Mouse (Mus musculus) kidney, postnatal 14 days (tissue): ENCODE data around the gene Depp1.

Experiments used
- DNase-seq: peaks from one replicate; pipeline ENCODE4 v3.0.0; 2022; ENCODE audit warnings: mixed read lengths

Gene Depp1

GRCm38 (mm10) chr6:116694346-116694745 lies 43.9 kb downstream of the Depp1 start:
- no peak for DNase-seq

DNA sequence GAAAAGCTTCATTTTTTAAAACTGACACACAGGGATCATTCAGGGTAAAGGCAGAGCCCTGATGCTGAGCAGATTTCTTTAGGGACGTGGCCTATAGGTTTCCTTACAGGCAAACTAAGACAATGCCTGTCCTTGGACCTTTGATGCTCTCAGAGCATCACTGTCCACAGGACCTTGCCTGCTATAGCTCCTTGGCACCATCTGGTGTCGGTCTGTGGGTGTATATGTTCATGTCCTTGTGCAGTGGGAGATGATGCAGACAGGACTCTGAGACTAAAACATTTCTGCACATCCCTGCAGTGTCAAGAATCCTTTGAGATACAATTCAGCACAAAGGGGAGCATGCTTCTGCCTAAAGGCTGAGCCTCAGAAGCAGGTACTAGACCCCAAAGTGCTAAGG lies 47.0 kb downstream of the Depp1 start:
- DNase-seq: no peak

DNA sequence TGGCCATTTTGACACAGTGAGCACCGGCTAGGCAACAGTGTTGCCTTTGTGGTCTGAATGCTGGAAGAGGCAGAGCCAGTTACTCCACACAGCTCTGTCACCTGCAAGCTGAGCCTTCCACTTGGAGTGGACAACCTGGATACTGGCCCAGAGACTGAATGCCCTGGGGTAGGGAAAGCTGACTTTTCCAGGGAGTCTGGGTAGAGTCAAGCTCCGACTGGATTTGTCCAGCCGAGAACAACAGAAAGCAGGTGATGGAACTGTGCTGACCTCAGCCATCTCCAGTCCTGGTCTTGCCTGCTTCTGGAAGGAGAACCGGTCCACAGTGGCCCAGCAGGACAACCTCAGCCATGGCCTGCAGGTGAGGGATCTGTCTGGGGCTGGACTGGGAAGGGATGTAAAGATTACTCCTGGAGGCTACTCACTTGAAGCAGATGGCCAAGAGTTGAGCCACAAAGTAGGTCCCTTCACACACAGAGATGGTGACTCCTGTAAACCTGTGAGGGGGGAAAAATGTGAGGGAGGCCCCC lies 47.6 kb downstream of the Depp1 start:
- peak; percentile 64 for DNase-seq

- no peak for DNase-seq
These were observed 50.4 kb downstream of the Depp1 start for GRCm38 (mm10) chr6:116700821-116701220.
